9 mouse cellular contexts compared by ENCODE assay signal in the genomic region with DNA sequence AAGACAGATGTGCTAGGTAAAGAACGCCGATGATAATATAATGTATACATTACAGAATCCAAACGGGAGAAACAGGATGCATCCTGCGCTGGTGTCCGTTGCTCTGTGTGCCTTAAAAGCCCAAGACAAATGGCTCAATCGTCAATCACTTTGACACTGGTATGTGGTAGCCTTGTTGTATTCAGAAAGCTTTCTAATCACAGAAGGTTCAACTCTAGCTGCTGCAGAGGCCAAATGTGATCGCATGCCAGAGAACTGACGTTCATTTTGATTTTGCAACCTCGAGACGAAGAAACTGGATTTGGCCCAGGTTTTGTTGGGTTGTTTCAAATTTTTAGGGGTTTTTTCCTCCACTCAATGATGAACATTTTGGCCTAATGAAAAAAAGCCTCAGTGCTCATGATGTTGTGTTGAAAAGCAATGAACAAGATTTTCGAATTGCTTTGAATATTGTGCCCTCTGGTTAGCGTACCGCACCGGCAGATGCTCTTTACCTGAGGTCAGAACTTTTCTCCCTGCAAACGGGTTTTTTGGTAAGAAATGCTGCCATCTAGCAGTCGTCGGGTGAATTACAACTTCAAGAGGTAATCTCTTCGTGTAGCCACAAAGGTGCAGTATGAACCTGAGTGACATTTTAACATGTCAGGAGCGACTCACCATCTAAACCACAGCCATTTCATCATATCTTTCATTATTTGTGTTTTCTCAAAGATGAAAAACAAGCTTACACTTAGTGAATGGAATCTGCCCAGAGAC. TPM values are rescaled to one million over a fixed set of nuclear protein-coding genes. Genes with fewer than 3 reads are reported as not detected.
DNase-seq lines count a peak whose midpoint lies in the region; ATAC-seq and TF ChIP-seq lines count a peak whose summit lies in the region.
"Had no signal": no experiment of that assay in that cellular context is flagged by ENCODE, and none has a peak within 500 bp of the region (broad histone marks: within the 10 kb centered on the region; RNA-seq: fewer than 3 reads in every experiment).

No protein-coding gene starts in this region.

- no peak overlapping the region for H3K4me2 ChIP-seq in forebrain, embryonic 11.5 days (ENCODE audit: low read depth, low read length, severe bottlenecking)
- H3K4me2 ChIP-seq in forebrain, embryonic 16.5 days (ENCODE audit: low read length), result no peak overlapping the region
- no peak overlapping the region; the same call in 1 of the 2 replicates for H3K4me2 ChIP-seq in CH12.LX (ENCODE audit: insufficient read depth, low read depth, poor library complexity, severe bottlenecking)
- H3K4me2 ChIP-seq in midbrain, postnatal 0 days (ENCODE audit: low read depth, low read length, poor library complexity, severe bottlenecking), result no peak overlapping the region

- dilution Hi-C loops in CH12.LX (cut with MboI; ENCODE audit: extremely low pct_ligation_motif_present, extremely low pct_unique_long_range_greater_than_20kb, low sequenced_read_pairs), result no loop called here

- H3K4me3 ChIP-seq in forebrain, embryonic 11.5 days (ENCODE audit: low read depth, low read length), result no peak overlapping the region
- no peak overlapping the region for H3K4me3 ChIP-seq in forebrain, embryonic 16.5 days (replicated peaks; ENCODE audit: low read length)
- H3K4me3 ChIP-seq in CH12.LX (replicated peaks in 1 of 3; ENCODE audit: low read depth in 2 of 3, low read length in 2 of 3, poor library complexity in 1 of 3), result no peak overlapping the region
- no peak overlapping the region for H3K4me3 ChIP-seq in midbrain, postnatal 0 days (ENCODE audit: low read depth, low read length)

- no peaks in the 10 kb centered on the region for H3K9me3 ChIP-seq in forebrain, embryonic 11.5 days (ENCODE audit: control insufficient read depth, low read length)
- H3K9me3 ChIP-seq in forebrain, embryonic 16.5 days (ENCODE audit: control insufficient read depth, low read length), result no peaks in the 10 kb centered on the region
- H3K9me3 ChIP-seq in CH12.LX (replicated peaks; ENCODE audit: low read length), result no peaks in the 10 kb centered on the region
- H3K9me3 ChIP-seq in midbrain, postnatal 0 days (ENCODE audit: low read length), result no peaks in the 10 kb centered on the region

- DNase-seq in forebrain, embryonic 11.5 days (ENCODE audit: low spot score), result peak; percentile 65
- peak; percentile 71 for DNase-seq in CH12.LX (ENCODE audit: extremely low read depth)
- DNase-seq in cerebellum, adult 11-12 months, result peak; percentile 5
- peak; percentile 15 for DNase-seq in gastrocnemius, postnatal 14 days
- peak; percentile 64 to 65 for DNase-seq in kidney, postnatal 4 days
- peak; percentile 71 for DNase-seq in midbrain, postnatal 0 days (ENCODE audit: low spot score)
- peak; percentile 67 for DNase-seq in testis, postnatal 10 days (ENCODE audit: low spot score)

- in situ Hi-C loops in CH12.LX (cut with MboI; ENCODE audit: low pct_ligation_motif_present, low pct_unique_long_range_greater_than_20kb, low sequenced_read_pairs), result no loop called here

- no peak for TF ChIP-seq EP300 in CH12.LX (IDR thresholded peaks at IDR 0.05; ENCODE audit: low read length)

- H3K79me2 ChIP-seq in CH12.LX (replicated peaks; ENCODE audit: control insufficient read depth, extremely low read depth, insufficient read depth, poor library complexity, severe bottlenecking), result no peaks in the 10 kb centered on the region

- ATAC-seq in forebrain, embryonic 11.5 days (replicated peaks; ENCODE audit: low FRiP score), result no peak
- no peak for ATAC-seq in forebrain, embryonic 16.5 days
- ATAC-seq in midbrain, postnatal 0 days (ENCODE audit: low FRiP score), result no peak

- 53% methylated on average over 19 of the region's 19 CpGs for WGBS in forebrain, embryonic 11.5 days
- 50% methylated on average over 19 of the region's 19 CpGs for WGBS in forebrain, embryonic 16.5 days
- WGBS in midbrain, postnatal 0 days, result 55% methylated on average over 19 of the region's 19 CpGs

- H3K27me3 ChIP-seq in forebrain, embryonic 11.5 days (ENCODE audit: control insufficient read depth, insufficient read depth, low read length), result no peaks in the 10 kb centered on the region
- no peaks in the 10 kb centered on the region for H3K27me3 ChIP-seq in forebrain, embryonic 16.5 days (replicated peaks; ENCODE audit: control insufficient read depth, insufficient read depth, low read length)
- no peaks in the 10 kb centered on the region for H3K27me3 ChIP-seq in CH12.LX (replicated peaks)
- no peaks in the 10 kb centered on the region for H3K27me3 ChIP-seq in midbrain, postnatal 0 days (ENCODE audit: insufficient read depth, low read length)

- intact Hi-C loops in gastrocnemius, postnatal 14 days (cut with DNase I; ENCODE audit: low total_unique reads), result loop anchor here (5.0 kb wide), 1 partner anchor 68 kb away; no protein-coding TSS in a partner anchor

- TF ChIP-seq CTCF in CH12.LX (conservative IDR thresholded peaks at IDR 0.05 in 1 of 2, IDR thresholded peaks at IDR 0.05 in 1 of 2; ENCODE audit: low read depth in 2 of 2, low read length in 2 of 2), result peak; percentile 43 to 86
- TF ChIP-seq CTCF in midbrain, postnatal 0 days (IDR thresholded peaks at IDR 0.05), result peak; percentile 80

- TF ChIP-seq RAD21 in CH12.LX (IDR thresholded peaks at IDR 0.05; ENCODE audit: low read depth, low read length), result peak; percentile 92

- no peak overlapping the region for H3K9ac ChIP-seq in forebrain, embryonic 11.5 days (ENCODE audit: low read length)
- H3K9ac ChIP-seq in forebrain, embryonic 16.5 days (replicated peaks; ENCODE audit: low read depth, low read length), result no peak overlapping the region
- no peak overlapping the region for H3K9ac ChIP-seq in CH12.LX (ENCODE audit: insufficient read depth, low read depth)
- H3K9ac ChIP-seq in midbrain, postnatal 0 days (replicated peaks; ENCODE audit: low read length, poor library complexity, severe bottlenecking), result no peak overlapping the region

- no peak overlapping the region for H3K27ac ChIP-seq in forebrain, embryonic 11.5 days (ENCODE audit: low read depth, low read length)
- H3K27ac ChIP-seq in forebrain, embryonic 16.5 days (ENCODE audit: low read length), result no peak overlapping the region
- no peak overlapping the region for H3K27ac ChIP-seq in CH12.LX (ENCODE audit: insufficient read depth, low read depth)
- H3K27ac ChIP-seq in midbrain, postnatal 0 days (ENCODE audit: low read depth, low read length), result no peak overlapping the region

- H3K36me3 ChIP-seq in forebrain, embryonic 11.5 days (ENCODE audit: control insufficient read depth, insufficient read depth, low read length), result no peaks in the 10 kb centered on the region
- no peaks in the 10 kb centered on the region for H3K36me3 ChIP-seq in forebrain, embryonic 16.5 days (ENCODE audit: control insufficient read depth, insufficient read depth)
- H3K36me3 ChIP-seq in CH12.LX (replicated peaks in 1 of 2; ENCODE audit: control insufficient read depth in 1 of 2, insufficient read depth in 1 of 2, low read length in 1 of 2), result no peaks in the 10 kb centered on the region
- no peaks in the 10 kb centered on the region for H3K36me3 ChIP-seq in midbrain, postnatal 0 days (ENCODE audit: insufficient read depth, low read length)

- H3K4me1 ChIP-seq in forebrain, embryonic 11.5 days (replicated peaks; ENCODE audit: control insufficient read depth, insufficient read depth, low read length), result no peaks in the 10 kb centered on the region
- no peaks in the 10 kb centered on the region for H3K4me1 ChIP-seq in forebrain, embryonic 16.5 days (replicated peaks; ENCODE audit: control insufficient read depth, insufficient read depth, low read length)
- H3K4me1 ChIP-seq in CH12.LX (ENCODE audit: control insufficient read depth in 1 of 2, insufficient read depth in 2 of 2), result no peaks in the 10 kb centered on the region
- no peaks in the 10 kb centered on the region for H3K4me1 ChIP-seq in midbrain, postnatal 0 days (ENCODE audit: insufficient read depth, low read length)

- no peak for TF ChIP-seq POLR2A in CH12.LX (IDR thresholded peaks at IDR 0.05; ENCODE audit: low read depth, low read length)

TF ChIP-seq in CH12.LX, 34 proteins besides CTCF, POLR2A, EP300 and RAD21:
- TF ChIP-seq USF2 (conservative IDR thresholded peaks at IDR 0.05; ENCODE audit: low read depth, low read length) (no peak), ZC3H11A (IDR thresholded peaks at IDR 0.05; ENCODE audit: low read depth, low read length) (0 out of 2 replicates have a peak, but pooled peaks have one; percentile 1), SMC3 (IDR thresholded peaks at IDR 0.05; ENCODE audit: low read depth, low read length) (peak; percentile 78)
TF ChIP-seq in CH12.LX: peak in this region for 2.

RNA-seq across cellular contexts. Expression of gene Cxcl13, which starts 6.6 kb away (rescaled TPM):
- polyA plus RNA-seq in forebrain, embryonic 11.5 days (2014; fragmentation: Nextera tagmentation; extraction: Ambion mirVana), result 0.40 and 1.2 TPM in 2 replicates
- polyA plus RNA-seq in forebrain, embryonic 16.5 days (2015; fragmentation: Nextera tagmentation; extraction: Ambion mirVana), result not detected in 2 replicates
- total RNA-seq in CH12.LX (2012; rRNA removed) (not detected in 2 replicates), CH12.LX (2014; rRNA removed) (not detected in 2 replicates)
- not detected in 2 replicates for polyA plus RNA-seq in CH12.LX (2012; ENCODE audit: insufficient read length, low read depth)
- not detected for total RNA-seq in gastrocnemius, postnatal 14 days (2021)
- total RNA-seq in midbrain, postnatal 0 days (2014; rRNA removed), result 0.33 and 0.61 TPM in 2 replicates
- 1.3 and 1.9 TPM in 2 replicates for polyA plus RNA-seq in midbrain, postnatal 0 days (2015; fragmentation: Nextera tagmentation; extraction: Ambion mirVana)
- total RNA-seq: left cerebral cortex, postnatal 10 days had no signal

Comparison
In these comparisons a context has a peak if more than half of its experiments do, and no peak if none do; other contexts are left out.
1. DNase-seq: peak in every context shown above with its lines; median percentile 71 in CH12.LX; 71 in midbrain, postnatal 0 days; 67 in testis, postnatal 10 days; 65 in forebrain, embryonic 11.5 days; 64 in kidney, postnatal 4 days; 15 in gastrocnemius, postnatal 14 days; 5 in cerebellum, adult 11-12 months.